Mouse (Mus musculus): ENCODE data around the gene Evi5l.

Evi5l gene

GRCm38 (mm10) chr8:4205246-4206123, 39.1 kb downstream of the Evi5l start:
- no peak for DNase-seq

GRCm38 (mm10) chr8:4206182-4207015, 40.0 kb downstream of the Evi5l start:
- peak; percentile 39 to 44 for DNase-seq

- DNase-seq, result no peak
Observed at GRCm38 (mm10) chr8:4207016-4207350, 40.6 kb downstream of the Evi5l start.

GRCm38 (mm10) chr8:4211097-4211496, 44.7 kb downstream of the Evi5l start:
- DNase-seq, result no peak

GRCm38 (mm10) chr8:4212809-4213209, 46.4 kb downstream of the Evi5l start:
- DNase-seq, result no peak

GRCm38 (mm10) chr8:4213210-4214005, 47.0 kb downstream of the Evi5l start:
- DNase-seq, result no peak

GRCm38 (mm10) chr8:4214006-4214980, 47.9 kb downstream of the Evi5l start:
- no peak for DNase-seq

- DNase-seq, result no peak
Observed at GRCm38 (mm10) chr8:4216296-4216695, 49.9 kb downstream of the Evi5l start.

GRCm38 (mm10) chr8:4216791-4217621, 50.6 kb downstream of the Evi5l start, which contains the start of gene Prr36:
TSS of gene Prr36 (minus strand) at chr8:4217459.
- DNase-seq, result peak; percentile 52 to 57

GRCm38 (mm10) chr8:4219617-4220016, 53.2 kb downstream of the Evi5l start:
- no peak for DNase-seq

- DNase-seq, result no peak
Observed at GRCm38 (mm10) chr8:4222059-4222458, 55.7 kb downstream of the Evi5l start.

- peak in 1 of 2 experiments; percentile 1 for DNase-seq
Observed at GRCm38 (mm10) chr8:4226323-4226722, 60.0 kb downstream of the Evi5l start.

GRCm38 (mm10) chr8:4226739-4227347, 60.5 kb downstream of the Evi5l start, which contains the start of gene Lrrc8e:
TSS of gene Lrrc8e (plus strand) at chr8:4226827.
- DNase-seq, result peak in 1 of 2 experiments; percentile 9

- no peak for DNase-seq
Observed at GRCm38 (mm10) chr8:4227919-4228318, 61.6 kb downstream of the Evi5l start.

- DNase-seq, result no peak
Observed at GRCm38 (mm10) chr8:4229784-4230183, 63.4 kb downstream of the Evi5l start.

GRCm38 (mm10) chr8:4230612-4231351, 64.4 kb downstream of the Evi5l start:
- DNase-seq, result no peak

- peak in 1 of 2 experiments; percentile 10 for DNase-seq
Observed at GRCm38 (mm10) chr8:4237814-4238433, 71.6 kb downstream of the Evi5l start.

- peak; percentile 100 for DNase-seq
Observed at GRCm38 (mm10) chr8:4238434-4239192, 72.2 kb downstream of the Evi5l start, which contains the start of the genes Map2k7 and Gm49320. TSS of gene Map2k7 (plus strand) at chr8:4238740. TSS of gene Gm49320 (plus strand) at chr8:4238865.
